Mouse (Mus musculus): Measurements from ENCODE around the gene Vwa2. TPM values are rescaled to one million over a fixed set of nuclear protein-coding genes. Genes with fewer than 3 reads are reported as not detected.

The Vwa2 gene
- polyA plus RNA-seq, 1 experiment from 2014 or later = 0.07 TPM

DNA sequence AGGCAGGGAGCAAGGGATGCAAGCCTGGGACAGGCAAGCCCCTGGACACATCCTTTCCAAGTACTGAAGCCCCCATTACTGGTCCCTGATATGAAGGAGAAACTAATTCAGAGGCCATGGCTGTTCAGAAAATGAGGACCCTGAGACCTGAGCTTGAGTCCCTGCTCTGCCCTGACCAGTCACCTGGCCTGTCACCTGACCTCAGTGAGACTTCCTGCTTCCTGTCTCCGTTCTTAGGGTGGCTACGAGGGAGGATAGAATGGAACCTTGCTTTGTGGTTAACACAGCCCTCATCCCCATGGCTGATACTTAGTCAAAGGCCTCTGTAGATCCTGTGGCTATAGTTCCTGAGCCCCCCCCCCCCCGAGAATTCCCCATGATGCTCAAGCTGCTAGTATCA, 30.0 kb downstream of the Vwa2 start:
- no peaks in the 10 kb centered on the region for H3K4me1 ChIP-seq (replicated peaks; ENCODE audit: control insufficient read depth, insufficient read depth, low read length)
- H3K27me3 ChIP-seq (replicated peaks; ENCODE audit: control insufficient read depth, insufficient read depth, low read length) = no peaks in the 10 kb centered on the region
- no peak overlapping the region for H3K4me3 ChIP-seq (ENCODE audit: low read depth, low read length)
- no peak overlapping the region for H3K4me2 ChIP-seq (replicated peaks; ENCODE audit: low read depth)
- no peak for TF ChIP-seq CTCF (IDR thresholded peaks at IDR 0.05; ENCODE audit: low read depth)
- 70% methylated on average over 3 of the region's 3 CpGs for WGBS
- no peak overlapping the region for H3K9ac ChIP-seq (ENCODE audit: low read depth, low read length)
- H3K27ac ChIP-seq (ENCODE audit: low read depth, low read length) = no peak overlapping the region
- no peaks in the 10 kb centered on the region for H3K9me3 ChIP-seq (ENCODE audit: control insufficient read depth)
- no peaks in the 10 kb centered on the region for H3K36me3 ChIP-seq (ENCODE audit: control insufficient read depth, insufficient read depth)
- ATAC-seq = no peak

DNA sequence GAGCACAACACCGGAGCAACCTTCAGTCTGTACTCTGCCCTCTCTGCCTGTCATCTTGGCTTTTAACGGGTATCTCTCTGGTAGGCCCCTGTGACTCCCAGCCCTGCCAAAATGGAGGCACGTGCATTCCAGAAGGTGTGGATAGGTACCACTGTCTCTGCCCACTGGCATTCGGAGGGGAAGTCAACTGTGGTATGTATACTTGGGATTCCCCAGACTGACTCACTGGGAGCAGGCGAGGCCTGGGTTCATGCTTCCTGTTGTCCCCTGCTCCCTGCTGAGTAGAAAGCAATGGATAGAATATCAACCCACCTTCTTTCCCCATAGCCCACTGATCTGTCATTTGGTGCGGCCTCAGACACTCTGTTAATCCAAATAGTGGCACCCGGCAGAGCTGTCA, 31.3 kb downstream of the Vwa2 start:
- TF ChIP-seq CTCF (IDR thresholded peaks at IDR 0.05; ENCODE audit: low read depth) = no peak
- WGBS = 87% methylated on average over 7 of the region's 7 CpGs
- no peak overlapping the region for H3K4me3 ChIP-seq (ENCODE audit: low read depth, low read length)
- H3K9me3 ChIP-seq (ENCODE audit: control insufficient read depth) = no peaks in the 10 kb centered on the region
- no peak overlapping the region for H3K9ac ChIP-seq (ENCODE audit: low read depth, low read length)
- H3K36me3 ChIP-seq (ENCODE audit: control insufficient read depth, insufficient read depth) = no peaks in the 10 kb centered on the region
- H3K4me2 ChIP-seq (replicated peaks; ENCODE audit: low read depth) = no peak overlapping the region
- ATAC-seq = no peak
- no peak overlapping the region for H3K27ac ChIP-seq (ENCODE audit: low read depth, low read length)
- no peaks in the 10 kb centered on the region for H3K27me3 ChIP-seq (replicated peaks; ENCODE audit: control insufficient read depth, insufficient read depth, low read length)
- H3K4me1 ChIP-seq (replicated peaks; ENCODE audit: control insufficient read depth, insufficient read depth, low read length) = no peaks in the 10 kb centered on the region

DNA sequence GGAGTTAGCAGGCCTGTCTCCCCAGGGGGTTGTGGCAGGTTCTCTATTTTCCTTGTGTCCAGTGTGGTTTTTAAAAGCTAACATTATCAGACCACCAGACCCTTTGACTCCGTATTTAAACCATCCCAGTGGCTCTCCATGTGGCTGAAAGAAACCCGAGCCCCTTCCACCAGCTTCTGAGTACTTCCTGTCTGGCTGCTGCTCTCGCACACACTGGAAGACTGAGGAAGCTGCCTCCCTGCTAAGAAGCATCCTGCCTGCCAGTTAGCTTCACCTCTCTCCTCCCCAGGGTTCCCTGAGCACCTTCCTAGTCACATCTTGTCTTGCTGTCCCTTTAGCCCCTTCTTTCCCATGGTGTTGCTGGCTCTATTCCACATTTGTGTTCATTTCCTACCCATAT, 33.8 kb downstream of the Vwa2 start:
- Histone ChIP-seq H3K9ac (ENCODE audit: low read depth, low read length) (no peak overlapping the region), H3K36me3 (ENCODE audit: control insufficient read depth, insufficient read depth) (no peaks in the 10 kb centered on the region), H3K4me1 (replicated peaks; ENCODE audit: control insufficient read depth, insufficient read depth, low read length) (no peaks in the 10 kb centered on the region), H3K9me3 (ENCODE audit: control insufficient read depth) (no peaks in the 10 kb centered on the region), H3K4me2 (replicated peaks; ENCODE audit: low read depth) (no peak overlapping the region), H3K4me3 (ENCODE audit: low read depth, low read length) (no peak overlapping the region), H3K27ac (ENCODE audit: low read depth, low read length) (no peak overlapping the region), H3K27me3 (replicated peaks; ENCODE audit: control insufficient read depth, insufficient read depth, low read length) (no peaks in the 10 kb centered on the region)
- ATAC-seq = no peak
- TF ChIP-seq CTCF (IDR thresholded peaks at IDR 0.05; ENCODE audit: low read depth) = no peak
- 60% methylated on average over 3 of the region's 3 CpGs for WGBS

DNA sequence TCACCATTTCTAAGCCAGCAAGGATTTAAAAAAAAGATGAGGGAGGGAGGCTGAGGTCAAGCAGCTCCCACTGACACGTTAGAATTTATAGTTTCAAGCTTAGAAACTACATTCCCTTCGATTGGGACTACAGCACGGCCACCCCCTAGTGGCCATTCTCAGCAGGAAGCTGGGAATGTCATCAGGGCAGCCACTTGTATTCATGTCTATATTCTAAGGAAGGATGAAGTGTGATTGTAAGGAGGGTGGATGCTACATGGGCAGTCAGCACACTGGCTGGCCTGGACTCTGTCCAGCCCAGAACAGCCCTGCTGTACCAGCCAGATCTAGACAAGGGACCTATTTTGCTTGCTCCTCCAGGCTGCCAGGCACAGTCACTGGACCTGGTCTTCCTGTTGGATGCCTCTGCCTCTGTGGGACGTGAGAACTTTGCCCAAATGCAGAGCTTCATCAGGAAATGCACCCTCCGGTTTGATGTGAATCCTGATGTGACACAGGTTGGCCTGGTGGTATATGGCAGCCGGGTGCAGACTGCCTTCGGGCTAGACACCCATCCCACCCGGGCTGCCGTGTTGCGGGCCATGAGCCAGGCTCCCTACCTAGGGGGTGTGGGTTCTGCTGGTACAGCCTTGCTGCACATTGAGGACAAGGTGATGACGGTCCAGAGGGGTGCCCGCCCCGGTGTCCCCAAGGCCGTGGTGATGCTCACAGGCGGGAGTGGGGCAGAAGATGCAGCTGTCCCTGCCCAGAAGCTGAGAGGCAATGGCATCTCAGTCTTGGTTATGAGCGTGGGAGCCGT, 34.6 kb downstream of the Vwa2 start:
- WGBS = 75% methylated on average over 17 of the region's 17 CpGs
- H3K36me3 ChIP-seq (ENCODE audit: control insufficient read depth, insufficient read depth) = no peaks in the 10 kb centered on the region
- H3K4me1 ChIP-seq (replicated peaks; ENCODE audit: control insufficient read depth, insufficient read depth, low read length) = no peaks in the 10 kb centered on the region
- H3K27ac ChIP-seq (ENCODE audit: low read depth, low read length) = no peak overlapping the region
- H3K9ac ChIP-seq (ENCODE audit: low read depth, low read length) = no peak overlapping the region
- no peaks in the 10 kb centered on the region for H3K27me3 ChIP-seq (replicated peaks; ENCODE audit: control insufficient read depth, insufficient read depth, low read length)
- no peaks in the 10 kb centered on the region for H3K9me3 ChIP-seq (ENCODE audit: control insufficient read depth)
- H3K4me3 ChIP-seq (ENCODE audit: low read depth, low read length) = no peak overlapping the region
- no peak overlapping the region for H3K4me2 ChIP-seq (replicated peaks; ENCODE audit: low read depth)
- ATAC-seq = peak; percentile 28; the same call in 1 of the 2 replicates
- peak; percentile 94 for TF ChIP-seq CTCF (IDR thresholded peaks at IDR 0.05; ENCODE audit: low read depth)

DNA sequence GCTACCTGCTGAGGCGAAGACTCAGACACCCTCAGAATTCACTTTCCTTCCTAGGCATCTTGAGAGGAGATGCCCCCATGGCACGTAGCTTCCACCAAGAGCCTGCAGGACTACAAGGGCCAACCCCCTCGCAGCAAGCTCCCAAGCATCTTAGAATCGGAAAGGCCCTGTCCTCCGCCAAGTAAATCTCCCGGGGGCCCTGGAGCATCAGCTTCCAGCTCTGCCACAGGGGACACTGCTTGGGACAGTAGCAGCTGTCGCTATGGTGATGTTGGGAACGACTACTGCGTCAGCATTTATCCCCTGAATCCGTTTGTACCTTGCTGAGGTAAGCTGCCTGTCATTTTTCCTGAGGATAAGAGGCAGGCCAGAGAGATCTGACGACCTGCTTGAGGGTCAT, 36.5 kb downstream of the Vwa2 start:
- H3K4me1 ChIP-seq (replicated peaks; ENCODE audit: control insufficient read depth, insufficient read depth, low read length) = no peaks in the 10 kb centered on the region
- no peak overlapping the region for H3K27ac ChIP-seq (ENCODE audit: low read depth, low read length)
- no peak overlapping the region for H3K9ac ChIP-seq (ENCODE audit: low read depth, low read length)
- no peak for TF ChIP-seq CTCF (IDR thresholded peaks at IDR 0.05; ENCODE audit: low read depth)
- H3K36me3 ChIP-seq (ENCODE audit: control insufficient read depth, insufficient read depth) = peaks cover 1% of the 10 kb centered on the region; the same call in 1 of the 2 replicates
- no peak for ATAC-seq
- H3K9me3 ChIP-seq (ENCODE audit: control insufficient read depth) = no peaks in the 10 kb centered on the region
- H3K4me2 ChIP-seq (replicated peaks; ENCODE audit: low read depth) = no peak overlapping the region
- no peak overlapping the region for H3K4me3 ChIP-seq (ENCODE audit: low read depth, low read length)
- WGBS = 72% methylated on average over 11 of the region's 11 CpGs
- no peaks in the 10 kb centered on the region for H3K27me3 ChIP-seq (replicated peaks; ENCODE audit: control insufficient read depth, insufficient read depth, low read length)

DNA sequence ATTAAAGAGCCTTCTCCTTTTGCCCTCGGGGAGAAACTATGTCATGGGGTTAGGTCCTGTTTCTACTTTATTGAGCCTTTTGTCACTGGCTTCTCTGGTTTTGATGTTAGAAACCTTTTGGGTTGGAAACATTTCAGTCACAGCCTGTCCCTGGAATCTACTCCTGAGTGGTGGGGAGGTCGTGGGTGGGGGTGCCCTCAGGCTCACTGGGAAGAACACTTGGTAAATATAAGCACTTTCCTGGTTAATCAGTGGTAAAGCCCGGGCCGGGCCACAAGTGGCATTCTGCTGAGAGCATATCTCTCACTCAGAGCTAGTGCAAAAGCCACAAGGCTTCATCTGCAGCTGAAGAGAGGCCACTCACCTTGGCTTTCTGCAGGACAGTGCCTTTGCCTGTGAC, 39.7 kb downstream of the Vwa2 start:
- no peaks in the 10 kb centered on the region for H3K27me3 ChIP-seq (replicated peaks; ENCODE audit: control insufficient read depth, insufficient read depth, low read length)
- H3K4me2 ChIP-seq (replicated peaks; ENCODE audit: low read depth) = no peak overlapping the region
- H3K4me1 ChIP-seq (replicated peaks; ENCODE audit: control insufficient read depth, insufficient read depth, low read length) = no peaks in the 10 kb centered on the region
- peaks cover 5% of the 10 kb centered on the region; the same call in 1 of the 2 replicates for H3K36me3 ChIP-seq (ENCODE audit: control insufficient read depth, insufficient read depth)
- no peak overlapping the region for H3K27ac ChIP-seq (ENCODE audit: low read depth, low read length)
- 48% methylated on average over 4 of the region's 4 CpGs for WGBS
- H3K4me3 ChIP-seq (ENCODE audit: low read depth, low read length) = no peak overlapping the region
- no peak for ATAC-seq
- TF ChIP-seq CTCF (IDR thresholded peaks at IDR 0.05; ENCODE audit: low read depth) = no peak
- no peak overlapping the region for H3K9ac ChIP-seq (ENCODE audit: low read depth, low read length)
- H3K9me3 ChIP-seq (ENCODE audit: control insufficient read depth) = no peaks in the 10 kb centered on the region

All from intestine, postnatal 0 days (tissue).